Mouse (Mus musculus): Measurements from ENCODE around the gene Dtx1. TPM values are rescaled to one million over a fixed set of nuclear protein-coding genes. Genes with fewer than 3 reads are reported as not detected.

The Dtx1 gene
- polyA plus RNA-seq, 1 experiment from 2014 or later = 5.9 TPM

DNA sequence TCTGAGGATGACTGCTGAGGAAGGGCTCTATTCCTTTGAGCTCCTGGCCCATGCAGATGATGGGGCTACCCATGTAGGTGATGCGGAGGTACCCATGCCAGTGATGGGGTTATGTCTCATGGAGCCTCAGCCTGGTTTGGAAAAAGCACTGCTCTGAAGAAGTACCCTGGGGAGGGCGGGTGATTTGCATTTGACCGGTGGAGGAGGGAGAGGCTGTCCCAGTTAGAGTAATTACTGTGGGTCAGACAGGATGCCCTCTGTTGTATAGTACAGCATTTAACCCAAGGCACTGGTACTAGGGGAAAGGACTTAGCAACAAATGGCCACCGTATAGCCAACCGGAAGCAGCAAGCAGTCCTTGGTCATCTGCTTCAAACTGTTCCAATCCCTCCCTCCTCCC is 76.9 kb downstream of the Dtx1 start:
- no peaks in the 10 kb centered on the region for H3K9me3 ChIP-seq (ENCODE audit: control insufficient read depth, low read depth, low read length)
- ATAC-seq (ENCODE audit: insufficient number of reproducible peaks, insufficient read depth, low FRiP score, low read depth) = no peak
- H3K4me2 ChIP-seq (replicated peaks; ENCODE audit: low read depth, low read length) = no peak overlapping the region
- H3K4me3 ChIP-seq (ENCODE audit: low read depth, low read length) = no peak overlapping the region
- H3K27ac ChIP-seq (ENCODE audit: low read length) = no peak overlapping the region
- no peaks in the 10 kb centered on the region for H3K4me1 ChIP-seq (ENCODE audit: control insufficient read depth, insufficient read depth, low read length)
- H3K9ac ChIP-seq (replicated peaks; ENCODE audit: low read depth, low read length) = no peak overlapping the region
- H3K27me3 ChIP-seq (ENCODE audit: control insufficient read depth, insufficient read depth, low read length) = no peaks in the 10 kb centered on the region
- no peaks in the 10 kb centered on the region for H3K36me3 ChIP-seq (ENCODE audit: control insufficient read depth, insufficient read depth, low read length)
- 26% methylated on average over 5 of the region's 5 CpGs for WGBS

DNA sequence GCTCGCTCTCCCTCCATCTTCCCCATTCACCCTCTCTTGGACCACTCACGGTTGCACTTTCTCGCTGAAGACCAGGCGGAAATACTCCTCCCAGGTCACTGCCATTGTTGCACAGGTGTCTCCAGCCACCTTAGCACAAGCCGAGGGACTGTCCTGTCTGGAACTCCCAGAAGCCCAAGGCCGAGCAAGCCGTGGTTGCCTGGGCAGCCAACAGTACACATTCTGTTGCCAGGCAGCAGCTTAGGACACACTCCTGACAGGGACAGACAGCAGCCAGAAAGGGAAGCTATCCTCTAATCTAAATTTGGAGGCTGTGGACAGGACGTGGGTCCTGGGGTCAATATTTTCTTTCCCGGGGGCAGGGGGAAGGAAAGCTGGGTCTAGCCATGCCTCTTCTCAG is 77.6 kb downstream of the Dtx1 start, which contains the start of gene Cfap73:
Cfap73 (minus strand) TSS at position 105 of the 400 bp plus-strand sequence.
- H3K4me3 ChIP-seq (ENCODE audit: low read depth, low read length) = no peak within 1 kb of the TSS
- 49% methylated on average over 9 of the region's 9 CpGs for WGBS
- H3K27ac ChIP-seq (ENCODE audit: low read length) = no peak within 1 kb of the TSS
- H3K27me3 ChIP-seq (ENCODE audit: control insufficient read depth, insufficient read depth, low read length) = no peaks in the 10 kb centered on the region
- no peak within 1 kb of the TSS for H3K4me2 ChIP-seq (replicated peaks; ENCODE audit: low read depth, low read length)
- ATAC-seq (ENCODE audit: insufficient number of reproducible peaks, insufficient read depth, low FRiP score, low read depth) = no peak
- no peaks in the 10 kb centered on the region for H3K9me3 ChIP-seq (ENCODE audit: control insufficient read depth, low read depth, low read length)
- H3K4me1 ChIP-seq (ENCODE audit: control insufficient read depth, insufficient read depth, low read length) = no peaks in the 10 kb centered on the region
- H3K9ac ChIP-seq (replicated peaks; ENCODE audit: low read depth, low read length) = no peak within 1 kb of the TSS
- no peaks in the 10 kb centered on the region for H3K36me3 ChIP-seq (ENCODE audit: control insufficient read depth, insufficient read depth, low read length)

- 81% methylated on average over 5 of the region's 5 CpGs for WGBS
- H3K4me1 ChIP-seq (ENCODE audit: control insufficient read depth, insufficient read depth, low read length) = no peaks in the 10 kb centered on the region
- ATAC-seq (ENCODE audit: insufficient number of reproducible peaks, insufficient read depth, low FRiP score, low read depth) = no peak
- H3K9me3 ChIP-seq (ENCODE audit: control insufficient read depth, low read depth, low read length) = no peaks in the 10 kb centered on the region
- H3K36me3 ChIP-seq (ENCODE audit: control insufficient read depth, insufficient read depth, low read length) = peaks cover 9% of the 10 kb centered on the region; the same call in 1 of the 2 replicates
- H3K27ac ChIP-seq (ENCODE audit: low read length) = no peak overlapping the region
- no peak overlapping the region for H3K4me3 ChIP-seq (ENCODE audit: low read depth, low read length)
- H3K4me2 ChIP-seq (replicated peaks; ENCODE audit: low read depth, low read length) = no peak overlapping the region
- H3K27me3 ChIP-seq (ENCODE audit: control insufficient read depth, insufficient read depth, low read length) = no peaks in the 10 kb centered on the region
- H3K9ac ChIP-seq (replicated peaks; ENCODE audit: low read depth, low read length) = no peak overlapping the region
Observed at GRCm38 (mm10) chr5:120631892-120632291, 79.8 kb downstream of the Dtx1 start.

DNA sequence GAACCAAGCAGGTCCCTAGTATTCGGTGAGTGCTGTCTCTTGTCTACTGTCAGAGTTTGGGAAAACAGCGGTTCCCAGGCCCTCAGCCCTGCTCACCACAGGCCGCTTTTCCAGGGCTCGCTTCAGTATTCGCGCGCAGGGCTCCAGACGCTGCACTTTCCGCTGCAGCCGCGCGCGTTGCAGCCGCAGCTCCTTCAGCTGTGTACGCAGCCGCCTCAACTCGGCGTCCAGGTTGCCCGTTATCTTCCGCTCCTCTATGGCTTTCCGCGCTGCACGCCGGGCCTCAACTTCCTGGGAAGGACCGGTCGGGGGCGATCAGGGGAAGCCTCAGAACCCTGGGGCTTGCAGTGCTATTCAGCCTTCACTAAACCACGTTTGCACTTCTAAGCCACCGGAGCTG is 80.6 kb downstream of the Dtx1 start:
- H3K4me1 ChIP-seq (ENCODE audit: control insufficient read depth, insufficient read depth, low read length) = no peaks in the 10 kb centered on the region
- no peak overlapping the region for H3K4me3 ChIP-seq (ENCODE audit: low read depth, low read length)
- no peak overlapping the region for H3K27ac ChIP-seq (ENCODE audit: low read length)
- 7% methylated on average over 29 of the region's 29 CpGs for WGBS
- no peak overlapping the region for H3K9ac ChIP-seq (replicated peaks; ENCODE audit: low read depth, low read length)
- H3K9me3 ChIP-seq (ENCODE audit: control insufficient read depth, low read depth, low read length) = no peaks in the 10 kb centered on the region
- H3K27me3 ChIP-seq (ENCODE audit: control insufficient read depth, insufficient read depth, low read length) = no peaks in the 10 kb centered on the region
- peaks cover 13% of the 10 kb centered on the region; the same call in 1 of the 2 replicates for H3K36me3 ChIP-seq (ENCODE audit: control insufficient read depth, insufficient read depth, low read length)
- ATAC-seq (ENCODE audit: insufficient number of reproducible peaks, insufficient read depth, low FRiP score, low read depth) = no peak
- peak overlapping the region; percentile 22; the same call in 1 of the 2 replicates for H3K4me2 ChIP-seq (replicated peaks; ENCODE audit: low read depth, low read length)

Other genes with a start within 250 kb of the Dtx1 start
- 5.7 and 5.8 TPM in 2 replicates for gene Sdsl, start 239.1 kb downstream of the Dtx1 start, polyA plus RNA-seq (2014; fragmentation: Nextera tagmentation; extraction: Ambion mirVana)
- gene Sds, start 235.4 kb downstream of the Dtx1 start, polyA plus RNA-seq (2014; fragmentation: Nextera tagmentation; extraction: Ambion mirVana) = not detected in 2 replicates
- gene Plbd2, start 208.3 kb downstream of the Dtx1 start, polyA plus RNA-seq (2014; fragmentation: Nextera tagmentation; extraction: Ambion mirVana) = 39.6 and 40.2 TPM in 2 replicates
- gene Slc8b1, start 200.8 kb downstream of the Dtx1 start, polyA plus RNA-seq (2014; fragmentation: Nextera tagmentation; extraction: Ambion mirVana) = 4.1 and 5.4 TPM in 2 replicates
- gene Tpcn1, start 123.3 kb downstream of the Dtx1 start, polyA plus RNA-seq (2014; fragmentation: Nextera tagmentation; extraction: Ambion mirVana) = 24.0 and 26.5 TPM in 2 replicates
- 0.54 and 0.78 TPM in 2 replicates for gene Iqcd, start 122.9 kb downstream of the Dtx1 start, polyA plus RNA-seq (2014; fragmentation: Nextera tagmentation; extraction: Ambion mirVana)
- 8.4 and 9.0 TPM in 2 replicates for gene Rita1, start 99.3 kb downstream of the Dtx1 start, polyA plus RNA-seq (2014; fragmentation: Nextera tagmentation; extraction: Ambion mirVana)
- 27.1 and 30.7 TPM in 2 replicates for gene Ddx54, start 99.2 kb downstream of the Dtx1 start, polyA plus RNA-seq (2014; fragmentation: Nextera tagmentation; extraction: Ambion mirVana)
- gene Cfap73, start 77.7 kb downstream of the Dtx1 start, polyA plus RNA-seq (2014; fragmentation: Nextera tagmentation; extraction: Ambion mirVana) = not detected in 2 replicates
- 0.07 and 0.18 TPM in 2 replicates for gene Rasal1, start 63.1 kb downstream of the Dtx1 start, polyA plus RNA-seq (2014; fragmentation: Nextera tagmentation; extraction: Ambion mirVana)
- 0.58 and 0.70 TPM in 2 replicates for gene Oas2, start 37.9 kb upstream of the Dtx1 start, polyA plus RNA-seq (2014; fragmentation: Nextera tagmentation; extraction: Ambion mirVana)
- gene Oas3, start 65.7 kb upstream of the Dtx1 start, polyA plus RNA-seq (2014; fragmentation: Nextera tagmentation; extraction: Ambion mirVana) = not detected in 2 replicates
- gene Oas1e, start 83.6 kb upstream of the Dtx1 start, polyA plus RNA-seq (2014; fragmentation: Nextera tagmentation; extraction: Ambion mirVana) = not detected in 2 replicates
- gene Oas1c, start 100.6 kb upstream of the Dtx1 start, polyA plus RNA-seq (2014; fragmentation: Nextera tagmentation; extraction: Ambion mirVana) = 0.59 and 1.2 TPM in 2 replicates
- 0.35 TPM in 1 of 2 replicates, not detected in the other for gene Oas1f, start 135.4 kb upstream of the Dtx1 start, polyA plus RNA-seq (2014; fragmentation: Nextera tagmentation; extraction: Ambion mirVana)
- gene Oas1h, start 149.5 kb upstream of the Dtx1 start, polyA plus RNA-seq (2014; fragmentation: Nextera tagmentation; extraction: Ambion mirVana) = not detected in 2 replicates
- 0.83 and 1.1 TPM in 2 replicates for gene Oas1g, start 175.7 kb upstream of the Dtx1 start, polyA plus RNA-seq (2014; fragmentation: Nextera tagmentation; extraction: Ambion mirVana)
- 2.2 and 3.0 TPM in 2 replicates for gene Oas1a, start 195.6 kb upstream of the Dtx1 start, polyA plus RNA-seq (2014; fragmentation: Nextera tagmentation; extraction: Ambion mirVana)
- not detected in 2 replicates for gene Oas1d, start 202.6 kb upstream of the Dtx1 start, polyA plus RNA-seq (2014; fragmentation: Nextera tagmentation; extraction: Ambion mirVana)

Data from stomach, embryonic 14.5 days (tissue).